Mouse (Mus musculus): ENCODE data around the gene Cct4. TPM values are rescaled to one million over a fixed set of nuclear protein-coding genes. Genes with fewer than 3 reads are reported as not detected.

Gene Cct4
- total RNA-seq, 2 experiments from 2014 or later, result 101 to 109 TPM

DNA sequence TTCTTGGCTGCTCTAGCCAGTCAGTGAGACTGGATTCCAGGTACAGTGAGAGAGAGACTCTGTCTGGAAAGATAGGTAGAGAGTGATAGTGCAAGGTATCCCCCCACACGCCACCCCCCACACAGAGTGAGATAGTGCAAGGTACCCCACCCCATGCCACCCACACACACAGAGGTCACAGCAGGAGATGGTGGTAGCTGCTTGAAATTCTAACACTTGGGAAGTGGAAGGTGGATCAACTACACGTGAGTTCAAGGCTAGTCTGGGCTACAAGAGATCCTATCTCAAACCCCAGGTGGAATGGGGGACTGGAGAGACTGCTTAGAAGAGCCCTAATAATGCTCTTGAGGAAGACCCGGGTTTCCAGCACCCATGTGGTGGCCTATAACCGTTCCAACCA lies 9.3 kb upstream of the Cct4 start:
- no peak for DNase-seq (ENCODE audit: low spot score in 2 of 2)
- intact Hi-C loops (cut with DNase I), result no loop called here

DNA sequence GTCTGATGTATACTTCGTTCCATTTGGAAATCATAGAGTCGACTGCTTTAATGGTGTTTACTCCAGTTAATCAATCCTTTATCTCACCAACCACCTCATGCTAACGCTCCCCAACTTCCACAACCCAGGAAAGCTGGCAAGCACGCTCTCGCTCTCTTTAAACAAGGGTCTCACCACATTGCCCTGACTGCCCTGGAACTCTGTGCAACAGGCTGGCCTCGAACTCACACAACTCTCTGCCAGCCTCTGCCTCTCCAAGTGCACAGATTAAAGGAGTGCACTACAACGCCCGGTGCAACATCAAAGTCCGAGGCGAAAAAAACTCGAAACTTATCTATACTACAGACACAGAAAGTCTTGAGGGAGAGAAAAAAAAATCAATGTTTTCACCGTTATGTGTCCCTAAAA lies 8.8 kb upstream of the Cct4 start:
- intact Hi-C loops (cut with DNase I), result no loop called here
- DNase-seq (ENCODE audit: low spot score in 2 of 2), result peak in 1 of 2 experiments; percentile 24

DNA sequence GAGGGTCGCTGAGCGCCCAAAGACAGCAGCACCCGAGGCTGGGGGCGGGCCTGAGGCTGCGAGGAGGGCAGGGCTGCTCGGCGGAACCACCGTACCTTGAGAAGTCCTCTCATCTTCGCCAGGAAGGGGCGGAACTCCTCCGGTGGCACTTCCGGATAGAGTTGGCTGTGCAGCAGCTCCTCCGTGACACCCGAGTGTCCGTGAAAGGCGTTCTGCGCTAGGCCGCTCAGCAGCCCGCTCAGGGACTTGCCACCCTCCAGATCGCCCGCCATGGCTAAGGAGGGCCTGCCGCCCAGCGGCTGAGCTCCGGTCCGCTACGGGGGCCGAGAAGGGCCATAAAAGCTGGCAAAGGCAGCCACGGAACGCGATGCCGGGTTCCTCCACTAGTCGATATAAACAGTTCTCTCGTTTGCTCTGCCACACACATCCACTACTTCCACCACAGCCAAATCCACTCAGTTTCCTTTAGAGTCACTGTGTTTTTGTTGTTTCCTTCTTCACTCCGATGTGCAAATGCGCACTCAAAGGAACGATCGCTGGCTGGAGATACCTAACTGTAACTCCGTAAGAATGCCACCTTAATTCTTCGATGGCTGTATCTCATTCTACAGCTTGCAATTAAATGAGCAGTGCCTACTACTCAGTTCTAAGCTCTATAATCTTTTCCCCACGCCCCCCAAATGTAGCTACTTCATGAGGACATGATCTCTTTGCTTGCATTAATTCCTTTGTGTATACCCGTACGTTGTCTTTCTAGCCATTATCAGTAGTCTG lies 8.1 kb upstream of the Cct4 start, which contains the start of the genes Gm28048 and Commd1:
TSS of gene Gm28048 (minus strand) at position 107 of the 774 bp plus-strand sequence.
TSS of gene Commd1 (minus strand) at position 399 of the 774 bp plus-strand sequence.
- peak; percentile 95 to 96 for DNase-seq (ENCODE audit: low spot score in 2 of 2)
- intact Hi-C loops (cut with DNase I), result no loop called here

DNA sequence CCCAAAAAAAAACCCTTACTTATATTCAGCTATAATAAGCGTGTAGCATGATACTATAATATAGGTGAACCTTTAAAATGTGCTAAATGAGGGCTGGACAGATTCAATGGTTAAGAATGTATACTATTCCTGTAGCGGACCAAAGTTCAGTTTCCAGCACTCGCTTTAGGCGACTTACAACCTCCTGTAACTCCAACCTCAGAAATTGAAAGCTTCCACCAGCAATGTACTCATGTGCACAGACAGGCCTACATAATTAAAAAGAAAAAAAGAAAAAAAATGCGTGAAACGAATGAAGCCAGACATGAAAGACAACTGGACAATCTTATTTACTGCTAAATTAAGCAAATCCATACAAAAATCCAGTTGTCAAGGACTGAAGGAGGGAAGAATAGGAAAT lies 7.5 kb upstream of the Cct4 start:
- no peak for DNase-seq (ENCODE audit: low spot score in 2 of 2)
- intact Hi-C loops (cut with DNase I), result no loop called here

DNA sequence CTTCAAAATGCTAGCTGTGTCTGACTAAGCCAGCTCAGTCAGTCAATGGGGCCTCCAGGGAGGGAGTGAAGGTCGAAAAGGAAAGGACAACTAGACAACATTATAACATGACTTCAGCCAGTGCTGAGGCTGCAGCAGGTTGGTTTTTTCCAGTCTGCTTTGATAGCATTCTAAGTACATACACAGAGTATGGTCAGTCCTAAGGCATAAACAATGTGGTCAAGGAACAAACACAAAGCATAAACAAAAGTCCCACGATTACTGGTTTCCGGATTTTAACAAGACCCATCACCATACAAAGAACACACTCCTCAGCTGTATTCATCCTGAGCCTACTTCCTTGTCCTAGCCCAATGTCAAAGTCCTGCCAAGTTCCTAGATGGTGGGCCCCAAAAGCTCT lies 4.8 kb upstream of the Cct4 start:
- no peak for DNase-seq (ENCODE audit: low spot score in 2 of 2)
- intact Hi-C loops (cut with DNase I), result loop anchor here (5.0 kb wide), 1 partner anchor 582 kb away; no protein-coding TSS in a partner anchor

DNA sequence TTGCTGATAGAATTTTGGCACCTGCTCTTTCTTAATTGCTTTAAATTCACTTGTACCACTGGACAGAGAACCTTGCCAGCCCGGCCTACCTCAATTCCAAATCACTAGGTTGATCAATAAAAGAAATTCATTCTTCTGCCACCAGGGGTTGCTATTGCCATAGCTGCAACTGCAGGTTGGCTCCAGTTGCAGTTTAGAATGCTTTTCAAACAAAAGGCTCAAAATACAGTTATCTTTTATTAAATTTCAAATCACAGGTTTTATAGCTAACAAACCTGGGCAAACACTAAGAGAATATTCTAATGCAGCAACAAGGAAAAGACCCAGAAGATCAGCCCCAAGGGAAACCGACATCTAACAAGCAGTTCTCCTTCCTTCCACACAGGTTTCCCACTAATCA lies 3.0 kb upstream of the Cct4 start:
- intact Hi-C loops (cut with DNase I), result loop anchor here (1.0 to 5.0 kb wide), 2 partner anchors 285 to 580 kb away; no protein-coding TSS in a partner anchor
- peak; percentile 46 to 74 for DNase-seq (ENCODE audit: low spot score in 2 of 2)

DNA sequence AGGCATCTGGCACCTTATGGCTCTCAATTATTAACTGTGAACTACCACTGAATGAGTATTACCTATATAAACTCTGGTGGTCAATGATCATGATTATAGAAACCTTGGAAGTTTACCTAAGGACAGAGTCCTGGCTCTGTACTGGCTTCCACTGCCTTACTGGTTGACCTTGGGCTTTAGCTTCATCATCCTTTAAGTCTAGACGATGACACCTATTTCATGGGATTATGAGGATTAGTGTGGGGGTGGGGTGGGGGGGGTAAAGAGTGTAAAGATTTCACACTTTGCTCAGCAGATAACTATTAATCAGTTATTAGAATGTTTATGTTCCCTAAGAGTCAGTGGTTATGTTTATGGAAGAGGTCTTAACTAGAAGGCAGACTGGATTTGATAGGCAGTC lies 533 bp upstream of the Cct4 start:
- intact Hi-C loops (cut with DNase I), result loop anchor here (5.0 to 10.0 kb wide), 4 partner anchors 83 to 578 kb away; partner anchors contain the start of genes Ahsa2 and Xpo1
- DNase-seq (ENCODE audit: low spot score in 2 of 2), result no peak

DNA sequence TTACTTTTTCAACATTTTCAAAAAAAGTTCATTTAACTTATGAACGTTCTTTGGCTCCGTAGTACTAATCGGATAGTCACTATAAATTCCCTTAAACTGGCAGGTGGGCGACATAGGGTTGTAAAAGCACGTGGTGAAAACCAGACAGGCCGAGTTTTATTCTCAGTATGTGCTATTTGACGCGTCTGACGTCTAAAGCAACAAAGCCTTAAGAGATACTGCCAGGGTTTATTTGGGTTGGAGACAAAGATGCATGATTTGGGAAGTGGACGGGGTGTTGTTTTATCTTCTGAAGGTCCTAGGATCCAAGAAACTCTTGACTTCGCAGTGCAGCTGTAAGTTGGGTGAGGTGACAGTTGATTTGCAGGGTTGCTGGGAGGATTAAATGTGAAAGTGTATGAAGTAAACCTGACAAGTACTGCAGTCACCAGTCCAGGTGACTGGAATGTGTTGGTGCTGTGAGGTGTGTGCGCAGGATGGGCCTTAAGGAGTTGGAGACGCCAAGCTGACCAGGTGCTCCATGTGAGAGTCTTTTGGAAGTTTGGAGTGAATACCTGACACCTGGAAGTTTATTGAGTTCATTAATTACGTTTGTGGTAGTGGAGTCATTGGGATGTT lies 1.0 kb downstream of the Cct4 start:
- intact Hi-C loops (cut with DNase I), result loop anchor here (5.0 to 10.0 kb wide), 3 partner anchors 81 to 503 kb away; partner anchors contain the start of genes Ahsa2 and Xpo1

DNA sequence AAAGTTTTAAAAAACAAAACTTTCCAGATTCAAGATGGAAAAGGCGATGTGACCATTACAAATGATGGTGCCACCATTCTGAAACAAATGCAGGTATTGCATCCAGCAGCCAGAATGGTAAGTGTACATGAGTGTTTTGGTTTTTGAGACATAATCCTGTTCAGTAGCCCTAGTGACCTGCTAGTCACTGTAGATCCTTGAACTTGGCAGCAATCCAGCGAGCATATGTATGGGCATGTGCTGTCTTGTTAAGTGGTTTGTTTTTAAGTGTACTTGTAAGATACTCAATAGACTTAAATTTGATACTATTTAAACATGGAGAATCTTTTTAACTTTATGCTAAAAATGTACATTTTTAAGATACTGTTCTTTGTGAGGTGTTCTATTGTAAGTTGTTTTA lies 4.0 kb downstream of the Cct4 start:
- intact Hi-C loops (cut with DNase I), result loop anchor here (5.0 to 10.0 kb wide), 3 partner anchors 78 to 501 kb away; partner anchors contain the start of genes Ahsa2 and Xpo1
- DNase-seq (ENCODE audit: low spot score in 2 of 2), result no peak

More for the DNA sequence above, 1.0 kb downstream of the Cct4 start:
- no peak for DNase-seq (ENCODE audit: low spot score in 2 of 2)

DNA sequence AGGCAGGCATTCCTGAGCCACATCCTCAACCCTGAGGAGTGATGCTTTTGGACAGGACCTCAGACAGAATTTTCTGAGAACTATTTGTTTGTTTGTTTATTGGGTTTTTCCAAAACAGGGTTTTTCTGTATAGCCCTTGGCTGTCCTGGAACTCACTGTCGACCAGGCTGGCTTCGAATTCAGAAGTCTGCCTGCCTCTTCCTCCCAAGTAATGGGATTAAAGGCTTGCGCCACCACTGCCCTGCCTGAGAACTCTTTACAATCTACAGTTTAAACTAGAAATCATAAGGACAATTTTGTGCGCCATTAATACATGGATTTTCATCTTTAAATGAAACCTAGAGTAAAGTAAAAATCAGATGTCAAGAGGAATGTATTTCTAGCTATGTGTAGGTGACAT lies 5.1 kb downstream of the Cct4 start:
- intact Hi-C loops (cut with DNase I), result loop anchor here (10.0 kb wide), 1 partner anchor 499 kb away; the partner anchor contains the start of gene Ahsa2
- DNase-seq (ENCODE audit: low spot score in 2 of 2), result no peak

DNA sequence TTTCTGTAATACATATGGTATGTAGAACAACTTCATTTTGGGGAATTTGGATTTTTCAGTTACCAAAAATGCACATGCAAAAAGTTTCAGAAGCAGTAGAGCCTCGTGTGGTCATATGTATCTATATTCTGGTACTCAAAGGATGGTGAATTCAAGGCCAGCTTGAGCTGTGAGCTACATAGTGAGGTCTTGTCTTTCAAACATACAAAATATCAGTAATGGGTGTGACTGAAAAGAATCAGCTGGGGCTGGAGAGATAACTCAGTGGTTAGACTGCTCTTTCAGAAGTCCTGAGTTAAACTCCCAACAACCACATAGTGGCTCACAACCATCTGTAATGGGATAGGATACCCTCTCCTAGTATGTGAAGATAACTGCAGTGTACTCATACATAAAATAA lies 8.0 kb downstream of the Cct4 start:
- intact Hi-C loops (cut with DNase I), result loop anchor here (10.0 kb wide), 1 partner anchor 496 kb away; the partner anchor contains the start of gene Ahsa2
- no peak for DNase-seq (ENCODE audit: low spot score in 2 of 2)

DNA sequence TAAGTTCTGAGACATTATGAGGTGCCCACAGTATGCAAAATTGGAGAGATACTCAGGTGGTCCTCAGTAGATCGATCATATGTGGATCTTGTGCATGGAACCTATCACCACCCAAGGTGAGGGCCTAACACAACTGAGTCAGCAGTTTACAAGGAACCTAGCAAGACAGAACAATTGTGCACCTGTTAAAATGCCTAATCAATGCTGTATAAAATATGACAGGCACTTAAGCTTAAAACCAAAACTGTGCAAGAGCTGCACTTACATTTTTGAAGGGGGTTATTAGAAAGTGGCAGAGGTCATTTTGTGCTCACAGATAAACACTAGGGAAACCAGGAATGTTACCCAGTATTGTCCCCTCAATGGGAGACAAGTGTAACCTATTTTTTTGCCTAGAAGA lies 15.0 kb downstream of the Cct4 start:
- DNase-seq (ENCODE audit: low spot score in 2 of 2), result no peak
- intact Hi-C loops (cut with DNase I), result loop anchor here (5.0 to 10.0 kb wide), 2 partner anchors 267 to 860 kb away; no protein-coding TSS in a partner anchor

DNA sequence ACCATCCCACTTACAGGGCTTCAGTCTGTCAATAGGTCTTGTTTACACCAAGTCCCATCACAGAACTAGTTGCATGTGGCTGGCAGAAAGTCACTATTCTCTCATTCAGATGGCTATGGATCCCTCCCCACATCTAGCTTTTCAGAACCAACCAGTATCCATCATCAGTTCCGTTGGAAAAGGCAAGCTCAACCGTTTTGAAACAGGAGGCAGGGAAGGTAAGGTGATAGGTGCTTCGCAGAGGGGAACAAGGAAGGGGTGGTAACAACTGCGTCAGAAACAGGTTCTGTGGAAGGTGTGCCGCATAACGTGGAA lies 16.8 kb downstream of the Cct4 start:
- intact Hi-C loops (cut with DNase I), result loop anchor here (2.0 to 10.0 kb wide), 3 partner anchors 250 to 858 kb away; partner anchors contain the start of gene Xpo1
- DNase-seq (ENCODE audit: low spot score in 2 of 2), result no peak

DNA sequence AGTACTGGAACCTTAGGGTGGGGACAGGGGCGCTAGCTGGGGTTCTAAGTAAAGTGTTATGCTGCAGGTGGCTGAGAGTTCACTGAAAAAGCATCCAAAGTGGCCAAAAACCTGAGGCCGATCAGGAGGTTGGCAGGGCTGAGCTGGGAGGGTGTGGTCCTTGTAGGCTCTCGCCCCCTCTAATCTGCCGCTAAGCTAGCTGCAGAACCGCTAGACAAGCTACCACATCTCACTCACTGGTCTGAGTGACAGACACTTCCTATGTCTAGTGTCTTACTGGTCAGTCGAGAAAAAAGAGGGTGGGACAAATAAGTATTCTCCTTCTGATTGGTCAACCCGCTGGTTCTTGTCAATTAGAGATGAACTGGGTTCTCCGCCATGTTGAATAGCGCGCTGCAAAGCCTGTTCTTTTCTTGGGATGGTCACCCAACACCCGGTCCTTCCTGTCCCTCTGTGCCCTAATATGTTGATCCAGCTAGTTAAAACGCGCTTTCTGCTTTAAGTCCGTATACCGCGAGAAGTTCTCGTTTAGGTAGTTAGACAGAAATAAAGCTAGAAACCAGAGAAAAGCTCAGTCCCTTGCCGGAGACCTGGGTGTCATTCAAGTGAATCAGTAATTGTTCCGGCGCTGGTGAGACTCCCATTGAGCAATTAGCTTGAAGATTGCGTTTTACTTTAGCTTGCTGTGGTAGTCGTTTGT lies 17.3 kb downstream of the Cct4 start, which contains the start of gene Fam161a:
TSS of gene Fam161a (plus strand) at position 51 of the 700 bp plus-strand sequence.
- DNase-seq (ENCODE audit: low spot score in 2 of 2), result peak; percentile 86 to 97
- intact Hi-C loops (cut with DNase I), result loop anchor here (1.0 to 10.0 kb wide), 4 partner anchors 60 to 857 kb away; partner anchors contain the start of gene Xpo1

DNA sequence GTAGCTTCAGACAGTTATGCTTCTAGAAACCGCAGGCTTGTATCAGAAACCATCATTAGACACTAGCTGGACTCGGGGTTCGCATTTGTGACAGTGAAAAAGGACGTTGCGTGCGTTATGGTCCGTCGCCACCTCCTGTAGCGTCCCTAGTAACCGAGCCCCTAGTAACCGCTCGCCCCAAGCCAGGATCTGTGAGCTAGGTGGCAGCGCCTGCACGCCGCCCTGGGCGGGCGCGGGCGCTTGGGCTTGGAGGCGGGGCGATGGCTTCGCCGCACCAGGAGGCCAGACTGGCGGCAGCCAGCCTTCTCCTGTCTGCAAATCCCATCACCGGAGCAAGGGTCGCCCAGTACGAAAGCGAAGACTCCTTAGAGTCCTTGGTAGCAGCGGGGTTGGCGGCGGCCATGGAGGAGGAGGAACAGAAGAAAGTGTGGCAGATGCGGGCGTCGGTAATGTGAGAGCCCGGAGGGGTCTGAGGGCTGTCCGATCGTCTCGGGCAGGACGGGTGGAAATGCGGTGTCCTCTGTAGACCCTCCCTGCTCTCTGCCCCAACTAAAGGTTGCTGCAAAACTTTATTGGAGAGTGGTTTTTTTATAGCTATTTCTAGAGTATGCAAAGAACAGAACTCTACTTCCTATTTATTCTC lies 18.0 kb downstream of the Cct4 start:
- intact Hi-C loops (cut with DNase I), result loop anchor here (1.0 to 10.0 kb wide), 3 partner anchors 59 to 856 kb away; no protein-coding TSS in a partner anchor
- DNase-seq (ENCODE audit: low spot score in 2 of 2), result peak; percentile 84 to 86

DNA sequence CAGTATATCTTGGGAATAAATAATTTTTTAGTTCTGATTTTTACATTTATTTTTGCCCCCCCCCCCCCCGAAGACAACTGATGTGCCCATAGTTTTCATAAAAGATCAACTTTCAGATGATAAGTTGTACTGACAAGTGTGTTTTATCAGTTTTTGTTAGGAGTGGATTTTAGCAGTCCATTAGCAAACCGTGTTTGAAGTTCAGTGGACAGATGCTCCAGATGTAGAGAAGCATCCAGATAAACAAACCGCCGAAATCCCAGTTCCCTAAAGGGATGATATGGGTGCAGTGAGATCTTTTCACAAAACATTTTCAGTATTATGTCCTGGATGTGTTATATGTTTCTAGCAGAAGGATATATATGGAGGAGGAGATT lies 18.5 kb downstream of the Cct4 start:
- intact Hi-C loops (cut with DNase I), result loop anchor here (1.0 to 10.0 kb wide), 3 partner anchors 58 to 856 kb away; no protein-coding TSS in a partner anchor

DNA sequence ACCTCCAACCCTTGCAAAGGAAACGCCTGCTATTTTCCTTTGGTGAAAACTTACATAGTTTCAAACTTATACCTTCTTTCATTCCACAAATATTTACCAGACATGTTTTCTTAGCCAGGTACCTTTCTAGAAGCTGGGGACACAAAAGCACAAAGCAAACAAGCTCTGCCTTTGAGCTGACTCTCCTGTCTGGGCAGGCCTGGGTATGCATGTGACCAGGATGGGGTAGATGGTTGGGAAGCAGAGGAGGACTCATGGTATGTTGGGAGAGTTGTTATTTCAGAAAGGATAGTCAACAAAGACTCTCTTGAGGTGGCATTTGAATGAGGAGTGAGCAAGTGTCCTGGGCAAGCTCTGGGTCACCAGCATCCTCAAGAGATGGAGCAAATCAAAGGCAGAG lies 22.8 kb downstream of the Cct4 start:
- no peak for DNase-seq (ENCODE audit: low spot score in 2 of 2)
- intact Hi-C loops (cut with DNase I), result no loop called here

More for the DNA sequence above, 18.5 kb downstream of the Cct4 start:
- DNase-seq (ENCODE audit: low spot score in 2 of 2), result no peak

DNA sequence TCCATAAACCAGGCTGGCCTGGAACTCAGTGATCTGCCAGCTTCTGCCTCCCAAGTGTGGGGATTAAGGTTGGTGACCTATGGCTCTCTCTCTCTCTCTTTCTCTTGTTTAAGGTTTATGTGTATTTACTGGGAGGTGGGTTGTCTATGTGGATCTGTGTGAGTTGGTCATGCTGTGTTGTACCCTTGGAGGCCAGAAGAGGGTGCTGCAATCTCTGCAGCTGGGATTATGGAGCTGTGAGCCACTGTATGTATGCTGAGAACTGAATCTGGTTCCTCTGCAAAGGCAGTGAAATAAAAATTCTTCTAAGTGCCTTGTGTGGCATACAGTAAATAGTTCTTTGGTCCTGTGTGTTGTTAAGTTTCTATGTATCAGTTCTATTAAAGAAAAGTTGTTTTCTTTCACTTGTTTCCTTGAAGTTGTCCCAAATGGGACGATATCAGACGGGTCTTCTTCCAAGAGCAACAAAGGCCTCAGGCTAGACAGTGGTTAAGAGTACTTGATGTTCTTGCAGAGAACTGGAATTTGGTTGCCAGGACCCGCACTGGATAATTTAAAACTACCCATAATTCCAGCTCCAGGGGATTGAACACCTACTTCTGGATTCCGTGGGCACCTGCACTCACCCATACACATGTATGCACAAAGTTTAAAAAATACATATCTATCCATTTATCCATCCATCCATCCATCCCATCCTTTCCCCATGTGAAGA lies 23.4 kb downstream of the Cct4 start:
- intact Hi-C loops (cut with DNase I), result no loop called here

More for the DNA sequence above, 23.4 kb downstream of the Cct4 start:
- no peak for DNase-seq (ENCODE audit: low spot score in 2 of 2)

All from left cerebral cortex, postnatal 25 days (tissue).